Mouse (Mus musculus): ENCODE results near the gene Rhno1. TPM values are rescaled to one million over a fixed set of nuclear protein-coding genes. Genes with fewer than 3 reads are reported as not detected.
A peak's percentile ranks its signal among the peaks of the same experiment; 100 is the strongest.

Rhno1 gene
- total and polyA plus RNA-seq, 2 experiments from 2014 or later: 22.8 to 53.9 TPM

DNA sequence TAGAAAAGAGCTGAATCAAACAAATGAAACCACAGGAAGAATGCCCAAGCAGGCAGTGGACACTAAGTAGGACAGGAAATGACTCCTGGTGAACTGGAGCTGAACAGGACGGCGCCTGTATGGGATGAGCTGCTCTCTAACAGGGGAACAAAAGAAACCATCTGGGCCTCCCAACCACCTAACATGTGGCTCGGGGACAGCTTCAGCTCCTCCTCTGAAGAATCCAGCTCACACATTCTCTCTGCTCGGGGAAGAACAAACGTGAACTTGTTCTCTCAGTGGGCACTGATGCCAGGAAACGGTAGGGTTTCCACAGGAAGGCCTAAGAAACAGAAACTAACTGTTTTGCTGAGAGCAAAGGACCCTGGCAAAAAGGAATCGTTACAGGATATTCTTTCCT, 13.0 kb downstream of the Rhno1 start:
- TF ChIP-seq CTCF (IDR thresholded peaks at IDR 0.05; ENCODE audit: low read depth): no peak
- 24% methylated on average over 7 of the region's 7 CpGs for WGBS
- no peaks in the 10 kb centered on the region for H3K27me3 ChIP-seq (ENCODE audit: insufficient read depth, low read length)
- no peak overlapping the region for H3K9ac ChIP-seq (replicated peaks; ENCODE audit: low read length)
- peak; percentile 92 for ATAC-seq
- H3K4me1 ChIP-seq (ENCODE audit: insufficient read depth, low read length): 0 out of 2 replicates have a peak, but pooled peaks cover 4% of the 10 kb centered on the region
- H3K9me3 ChIP-seq (ENCODE audit: low read length): no peaks in the 10 kb centered on the region
- H3K4me3 ChIP-seq (ENCODE audit: low read length): no peak overlapping the region
- H3K4me2 ChIP-seq (ENCODE audit: low read depth, low read length): no peak overlapping the region
- no peaks in the 10 kb centered on the region for H3K36me3 ChIP-seq (ENCODE audit: insufficient read depth, low read length)
- peak; percentile 73 for DNase-seq (ENCODE audit: low spot score)
- H3K27ac ChIP-seq: peak overlapping the region; percentile 74

DNA sequence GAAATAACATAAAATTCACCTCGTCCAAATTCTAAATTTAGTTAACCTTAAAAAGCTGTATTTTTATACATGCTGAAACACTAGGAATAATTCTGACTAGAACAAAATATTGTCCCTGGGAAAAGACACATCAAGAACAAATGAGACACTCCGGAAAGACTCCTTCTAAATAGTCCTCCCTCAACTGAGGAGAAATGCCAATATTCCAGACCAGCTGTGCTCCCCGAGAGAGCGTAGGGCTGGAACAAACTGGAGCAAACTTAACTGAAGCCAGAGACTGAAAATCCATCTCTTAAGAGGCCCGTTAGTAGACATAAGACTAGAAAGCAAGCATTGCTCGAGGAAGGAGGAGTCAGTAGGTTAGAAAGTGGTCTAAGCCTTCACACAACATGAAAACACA, 15.9 kb downstream of the Rhno1 start:
- H3K9me3 ChIP-seq (ENCODE audit: low read length): no peaks in the 10 kb centered on the region
- H3K27ac ChIP-seq: 0 out of 2 replicates have a peak overlapping the region, but pooled peaks have one; percentile 11
- H3K4me2 ChIP-seq (ENCODE audit: low read depth, low read length): no peak overlapping the region
- 78% methylated on average over 6 of the region's 6 CpGs for WGBS
- H3K4me3 ChIP-seq (ENCODE audit: low read length): no peak overlapping the region
- no peaks in the 10 kb centered on the region for H3K27me3 ChIP-seq (ENCODE audit: insufficient read depth, low read length)
- peaks cover 8% of the 10 kb centered on the region; the same call in 1 of the 2 replicates for H3K36me3 ChIP-seq (ENCODE audit: insufficient read depth, low read length)
- no peak overlapping the region for H3K9ac ChIP-seq (replicated peaks; ENCODE audit: low read length)
- no peak for DNase-seq (ENCODE audit: low spot score)
- no peak for ATAC-seq
- TF ChIP-seq CTCF (IDR thresholded peaks at IDR 0.05; ENCODE audit: low read depth): no peak
- H3K4me1 ChIP-seq (ENCODE audit: insufficient read depth, low read length): peaks cover 3% of the 10 kb centered on the region; the same call in 1 of the 2 replicates

DNA sequence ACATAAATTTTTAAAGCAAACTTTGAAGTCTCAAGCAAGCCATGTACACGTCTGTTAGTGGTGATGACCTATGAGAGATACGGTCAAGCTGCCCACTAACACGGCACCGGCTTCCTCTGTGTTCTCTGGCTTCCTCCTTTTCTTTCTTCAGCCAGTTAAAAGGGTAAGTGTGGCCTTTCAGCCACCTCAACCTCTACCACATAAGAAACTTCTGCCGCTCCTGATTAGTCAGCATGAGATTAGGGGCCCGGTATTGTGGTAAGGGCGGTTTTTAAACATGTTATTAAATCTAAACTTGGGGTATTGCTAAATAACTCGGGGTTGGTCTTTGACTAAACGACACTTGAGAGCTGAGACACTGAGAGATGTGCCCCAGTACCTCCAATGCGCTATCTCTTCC, 17.1 kb downstream of the Rhno1 start:
- TF ChIP-seq CTCF (IDR thresholded peaks at IDR 0.05; ENCODE audit: low read depth): no peak
- H3K4me3 ChIP-seq (ENCODE audit: low read length): no peak overlapping the region
- H3K4me2 ChIP-seq (ENCODE audit: low read depth, low read length): no peak overlapping the region
- H3K4me1 ChIP-seq (ENCODE audit: insufficient read depth, low read length): peaks cover 3% of the 10 kb centered on the region; the same call in 1 of the 2 replicates
- no peak for ATAC-seq
- 90% methylated on average over 10 of the region's 10 CpGs for WGBS
- H3K9me3 ChIP-seq (ENCODE audit: low read length): no peaks in the 10 kb centered on the region
- H3K36me3 ChIP-seq (ENCODE audit: insufficient read depth, low read length): peaks cover 8% of the 10 kb centered on the region; the same call in 1 of the 2 replicates
- no peaks in the 10 kb centered on the region for H3K27me3 ChIP-seq (ENCODE audit: insufficient read depth, low read length)
- no peak overlapping the region for H3K9ac ChIP-seq (replicated peaks; ENCODE audit: low read length)
- no peak for DNase-seq (ENCODE audit: low spot score)
- H3K27ac ChIP-seq: no peak overlapping the region

DNA sequence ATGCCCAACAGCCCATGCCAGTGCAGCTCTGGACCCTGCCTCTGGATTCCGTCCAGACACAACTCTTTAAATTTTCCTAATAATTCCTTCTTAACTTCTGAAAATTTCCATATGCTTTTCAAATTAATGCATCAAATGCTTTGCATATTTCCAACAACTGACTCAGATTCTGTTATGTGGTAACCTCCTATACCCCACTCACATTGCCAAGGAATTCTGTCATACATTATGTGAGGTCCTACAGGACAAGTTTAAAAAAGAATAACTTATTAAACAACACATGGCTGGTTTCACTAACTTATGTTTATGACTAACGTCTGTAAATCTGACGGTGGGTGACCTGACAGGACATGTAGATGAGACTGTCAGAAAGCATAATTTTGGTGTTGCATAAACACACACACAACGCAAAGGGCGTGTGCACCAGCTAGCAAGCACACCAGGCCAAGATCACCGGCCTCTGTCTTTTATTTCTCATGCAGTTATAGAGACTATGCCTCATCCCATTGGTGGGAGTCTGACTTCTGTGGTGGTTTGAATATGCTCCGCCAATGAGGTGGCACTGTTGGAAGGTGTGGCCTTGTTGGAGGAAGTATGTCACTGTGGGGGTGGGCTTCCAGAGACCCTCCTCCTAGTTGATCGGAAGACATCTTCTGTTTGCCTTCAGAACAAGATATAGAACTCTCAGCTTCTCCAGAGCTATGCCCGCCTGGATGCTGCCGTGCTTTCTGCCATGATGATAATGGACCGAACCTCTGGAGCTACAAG, 20.6 kb downstream of the Rhno1 start:
- Histone ChIP-seq H3K4me1 (ENCODE audit: insufficient read depth, low read length) (peaks cover 8% of the 10 kb centered on the region; the same call in 1 of the 2 replicates), H3K4me2 (ENCODE audit: low read depth, low read length) (no peak overlapping the region), H3K36me3 (ENCODE audit: insufficient read depth, low read length) (peaks cover 8% of the 10 kb centered on the region; the same call in 1 of the 2 replicates), H3K27me3 (ENCODE audit: insufficient read depth, low read length) (no peaks in the 10 kb centered on the region), H3K9me3 (ENCODE audit: low read length) (no peaks in the 10 kb centered on the region), H3K27ac (no peak overlapping the region), H3K9ac (replicated peaks; ENCODE audit: low read length) (no peak overlapping the region), H3K4me3 (ENCODE audit: low read length) (no peak overlapping the region)
- ATAC-seq (no peak), DNase-seq (ENCODE audit: low spot score) (no peak)
- no peak for TF ChIP-seq CTCF (IDR thresholded peaks at IDR 0.05; ENCODE audit: low read depth)
- WGBS: 93% methylated on average over 11 of the region's 11 CpGs

DNA sequence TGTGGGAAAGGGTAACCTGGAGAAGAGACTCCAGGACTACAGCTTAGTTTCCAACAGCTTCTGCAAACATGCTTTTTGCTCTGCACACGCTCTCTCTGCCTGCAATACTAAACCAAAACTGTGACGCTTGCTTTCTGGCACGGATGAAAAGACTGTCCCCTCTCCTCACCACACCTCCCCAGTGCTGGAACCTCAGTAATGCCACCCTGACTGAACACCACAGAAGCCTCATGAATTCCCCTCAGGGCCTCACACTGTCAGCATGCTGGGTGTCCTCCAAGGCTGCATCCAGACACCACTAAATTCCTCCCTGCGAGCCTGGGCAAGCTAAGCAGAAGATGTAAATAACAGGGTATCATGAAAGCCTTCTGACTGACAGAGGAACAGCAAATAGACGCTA, 23.8 kb downstream of the Rhno1 start:
- DNase-seq (ENCODE audit: low spot score) (peak; percentile 58), ATAC-seq (peak; percentile 52; the same call in 1 of the 2 replicates)
- H3K9ac ChIP-seq (replicated peaks; ENCODE audit: low read length): no peak overlapping the region
- no peak overlapping the region for H3K4me2 ChIP-seq (ENCODE audit: low read depth, low read length)
- H3K27ac ChIP-seq: peak overlapping the region; percentile 12; the same call in 1 of the 2 replicates
- H3K4me3 ChIP-seq (ENCODE audit: low read length): no peak overlapping the region
- H3K36me3 ChIP-seq (ENCODE audit: insufficient read depth, low read length): peaks cover 15% of the 10 kb centered on the region; the same call in 1 of the 2 replicates
- no peaks in the 10 kb centered on the region for H3K9me3 ChIP-seq (ENCODE audit: low read length)
- whole genome bisulfite sequencing: 17% methylated on average over 5 of the region's 5 CpGs
- TF ChIP-seq CTCF (IDR thresholded peaks at IDR 0.05; ENCODE audit: low read depth): no peak
- peaks cover 8% of the 10 kb centered on the region; the same call in 1 of the 2 replicates for H3K4me1 ChIP-seq (ENCODE audit: insufficient read depth, low read length)
- H3K27me3 ChIP-seq (ENCODE audit: insufficient read depth, low read length): no peaks in the 10 kb centered on the region

DNA sequence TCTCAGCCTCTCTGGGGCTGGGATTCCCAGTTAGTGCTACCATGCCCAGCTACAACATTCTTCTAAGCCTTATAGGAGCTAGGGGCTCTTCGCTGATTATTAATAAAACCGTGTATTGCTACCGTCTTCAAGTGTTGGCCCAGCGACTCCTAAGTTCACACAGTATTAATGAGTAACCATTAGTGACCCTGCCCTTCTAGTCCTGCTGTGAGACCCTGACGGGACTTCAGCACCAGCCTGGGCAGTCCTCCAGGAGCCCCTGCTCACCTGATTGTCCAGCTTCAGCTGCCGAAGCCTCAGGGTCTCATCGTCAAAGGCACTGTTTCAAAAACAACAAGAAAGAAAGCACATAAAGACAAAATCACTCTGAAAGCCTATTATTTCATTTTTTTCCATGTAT, 25.2 kb downstream of the Rhno1 start:
- no peak overlapping the region for H3K4me2 ChIP-seq (ENCODE audit: low read depth, low read length)
- no peak overlapping the region for H3K9ac ChIP-seq (replicated peaks; ENCODE audit: low read length)
- H3K27me3 ChIP-seq (ENCODE audit: insufficient read depth, low read length): no peaks in the 10 kb centered on the region
- TF ChIP-seq CTCF (IDR thresholded peaks at IDR 0.05; ENCODE audit: low read depth): no peak
- H3K27ac ChIP-seq: no peak overlapping the region
- H3K36me3 ChIP-seq (ENCODE audit: insufficient read depth, low read length): peaks cover 19% of the 10 kb centered on the region
- H3K4me3 ChIP-seq (ENCODE audit: low read length): no peak overlapping the region
- H3K9me3 ChIP-seq (ENCODE audit: low read length): no peaks in the 10 kb centered on the region
- ATAC-seq: no peak
- no peak for DNase-seq (ENCODE audit: low spot score)
- H3K4me1 ChIP-seq (ENCODE audit: insufficient read depth, low read length): 0 out of 2 replicates have a peak, but pooled peaks cover 5% of the 10 kb centered on the region
- WGBS: 72% methylated on average over 7 of the region's 7 CpGs

All from hindbrain, postnatal 0 days (tissue).